Mouse (Mus musculus) cerebellum, adult 9-11 months (tissue): ENCODE data around the gene Ccdc27.

Experiments
- DNase-seq: peaks from one replicate; pipeline ENCODE4 v3.0.0; 2022

Ccdc27 gene

DNA sequence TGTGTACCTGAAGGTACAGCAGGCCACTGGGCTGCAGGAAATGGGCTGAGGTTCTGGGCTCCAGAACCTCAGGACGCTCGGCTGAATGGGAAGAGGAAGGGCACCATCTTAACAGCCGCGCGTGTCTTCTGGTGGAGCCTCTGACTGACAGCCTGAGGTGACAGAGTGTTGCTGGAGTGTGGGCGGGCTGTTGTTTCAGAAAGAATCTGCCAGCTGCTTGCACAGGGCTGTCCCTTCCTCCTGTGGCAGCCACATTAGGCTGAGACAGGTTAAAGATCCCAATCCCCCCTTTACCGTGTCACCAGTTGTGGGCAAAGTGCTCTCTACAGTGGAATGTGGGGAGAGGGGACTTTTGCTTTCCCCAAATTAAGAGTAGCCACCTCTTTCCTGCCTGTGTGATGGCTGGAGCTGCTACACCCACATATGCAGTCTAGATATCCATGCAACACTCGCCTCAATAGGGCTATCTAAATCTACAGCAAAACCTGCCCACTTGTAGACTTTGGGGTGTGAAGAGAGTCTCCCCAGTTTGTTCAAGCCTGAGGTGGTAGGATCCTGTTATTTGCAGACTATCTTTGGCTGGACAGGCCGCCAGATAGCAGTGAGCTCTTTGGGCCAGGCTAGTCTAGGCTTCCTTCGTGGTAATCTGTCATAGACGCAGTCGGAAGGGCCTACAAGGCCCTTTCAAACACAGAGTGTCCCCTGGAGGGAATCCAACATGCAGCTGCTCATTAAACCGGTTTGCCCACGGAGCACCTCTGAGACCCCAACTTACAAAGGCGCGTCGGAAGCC is 17.6 kb downstream of the Ccdc27 start:
- DNase-seq: no peak

DNA sequence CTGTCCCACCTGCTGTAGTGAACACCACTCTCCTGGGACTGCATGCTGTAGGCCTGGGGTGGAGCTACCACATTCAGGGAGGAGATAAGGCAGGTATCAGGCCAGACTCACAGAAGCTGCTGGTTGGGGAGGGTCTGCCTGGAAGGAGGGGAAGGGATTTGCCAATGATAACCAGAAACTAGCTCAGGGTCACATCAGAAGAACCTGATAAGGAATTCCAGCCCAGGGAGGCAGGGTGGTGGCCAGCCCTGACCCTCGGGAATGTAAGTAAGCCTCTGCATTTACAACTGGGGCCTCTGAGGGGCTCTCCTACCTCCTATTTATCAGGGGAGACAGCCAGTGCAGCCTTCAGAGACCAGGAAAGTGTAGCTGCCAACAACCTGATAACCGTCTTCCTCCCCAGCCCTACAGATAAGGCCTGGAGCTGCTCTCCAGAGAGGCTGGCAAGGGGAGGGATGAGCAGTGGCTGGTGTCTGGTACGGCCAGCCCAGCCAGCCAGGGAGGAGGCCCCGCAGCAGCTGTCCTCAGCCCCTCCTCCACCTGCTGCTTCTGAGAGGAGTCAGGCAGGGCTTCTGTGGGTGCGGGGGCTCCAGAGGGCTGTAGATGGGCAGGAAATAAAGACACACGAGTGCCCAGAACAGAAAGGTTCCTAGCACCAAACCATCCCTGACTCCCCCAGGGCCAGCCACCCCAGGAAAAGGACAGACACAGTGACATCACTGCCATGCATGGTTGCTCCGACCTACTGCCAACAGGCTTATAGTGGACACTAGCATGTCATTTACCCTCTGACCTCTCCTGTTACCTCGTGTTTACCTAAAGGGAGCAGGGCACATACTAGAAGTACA is 18.5 kb downstream of the Ccdc27 start:
- no peak for DNase-seq

DNA sequence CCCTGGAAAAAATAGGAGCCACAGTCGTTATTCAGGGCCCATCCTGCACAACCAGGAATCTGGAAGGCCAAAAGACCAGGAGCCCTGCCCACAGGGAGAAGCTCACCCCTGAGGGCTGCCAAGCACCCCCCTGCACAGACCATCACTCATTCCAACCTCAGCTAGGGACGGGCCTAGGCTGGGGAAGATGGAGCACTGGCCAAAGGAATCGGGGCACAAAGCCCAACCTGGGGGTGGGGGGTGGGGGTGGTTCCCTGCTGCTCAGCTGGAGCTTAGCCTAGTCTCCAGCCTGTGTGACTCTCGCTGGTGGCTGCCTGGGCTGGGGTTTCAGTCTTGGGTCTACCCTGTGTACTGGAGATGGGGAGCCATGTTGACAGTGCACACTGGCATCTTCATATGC is 19.6 kb downstream of the Ccdc27 start:
- DNase-seq: no peak

DNA sequence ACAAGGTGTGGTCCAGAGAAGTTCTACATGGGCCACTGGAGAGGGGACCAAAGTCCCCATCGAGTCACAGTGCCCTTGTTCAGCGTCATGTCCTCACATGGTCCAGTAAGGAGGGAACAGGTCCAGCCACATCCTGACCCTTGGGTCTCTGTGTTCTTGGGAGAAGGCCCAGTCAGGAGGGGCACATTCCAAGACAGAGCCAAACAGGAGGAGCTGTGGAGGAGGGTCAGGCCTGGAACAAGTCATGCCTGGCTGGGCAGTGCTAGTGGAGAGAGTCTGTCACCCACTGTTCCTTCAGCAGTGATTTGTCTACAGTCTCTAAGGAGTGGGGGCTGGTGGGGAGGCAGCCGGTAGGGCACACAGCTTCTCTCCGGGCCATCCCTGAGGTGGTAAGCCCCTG is 20.1 kb downstream of the Ccdc27 start:
- no peak for DNase-seq

DNA sequence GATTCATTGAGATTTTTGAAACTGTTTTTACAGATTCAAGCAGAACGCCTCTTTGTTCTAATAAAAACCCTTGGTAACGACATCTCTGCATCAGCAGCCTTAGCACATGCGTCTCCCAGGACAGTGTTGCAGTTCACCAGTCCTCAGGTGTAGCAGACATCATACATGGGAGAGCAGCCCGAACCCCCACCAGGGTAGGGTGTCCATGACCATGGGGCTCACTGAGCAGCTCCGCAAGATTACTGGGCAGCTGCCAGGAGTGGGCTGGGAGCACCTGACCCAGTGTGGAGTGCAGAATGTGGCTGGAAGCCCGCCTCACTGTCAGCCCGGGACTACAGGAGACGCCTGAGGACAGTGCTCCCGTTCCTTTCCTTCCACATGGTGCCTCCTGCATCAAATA is 21.0 kb downstream of the Ccdc27 start:
- no peak for DNase-seq

DNA sequence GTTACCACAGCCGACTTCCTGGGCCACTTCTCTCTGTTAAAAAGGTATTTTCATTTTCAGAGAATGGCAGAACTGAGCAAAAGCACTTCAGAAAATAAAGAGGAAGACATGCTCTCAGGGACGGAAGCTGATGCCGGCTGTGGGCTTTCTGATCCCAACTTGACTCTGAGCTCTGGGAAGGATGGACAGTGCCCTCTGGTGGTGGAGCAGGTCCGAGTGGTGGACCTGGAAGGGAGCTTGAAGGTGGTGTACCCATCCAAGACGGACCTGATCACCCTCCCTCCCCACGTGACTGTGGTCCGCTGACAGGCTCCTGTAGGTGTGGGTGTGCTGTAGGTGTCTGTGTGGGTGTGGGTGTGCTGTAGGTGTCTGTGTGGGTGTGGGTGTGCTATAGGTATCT is 22.9 kb downstream of the Ccdc27 start:
- no peak for DNase-seq

DNA sequence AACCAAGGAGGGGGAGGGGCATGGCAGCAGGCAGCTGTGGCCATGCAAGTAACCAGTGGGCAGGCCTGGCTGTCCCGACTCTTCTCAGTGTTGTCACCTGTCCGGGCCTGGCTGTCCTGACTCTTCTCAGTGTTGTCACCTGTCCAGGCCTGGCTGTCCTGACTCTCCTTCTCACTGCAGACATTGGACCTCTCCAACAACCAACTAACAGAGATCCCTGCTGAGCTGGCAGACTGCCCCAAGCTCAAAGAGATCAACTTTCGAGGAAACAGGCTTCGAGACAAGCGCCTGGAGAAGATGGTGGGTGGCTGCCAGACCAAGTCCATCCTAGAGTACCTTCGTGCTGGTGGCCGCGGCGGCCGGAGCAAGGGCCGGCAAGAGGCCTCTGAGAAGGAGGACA is 27.0 kb downstream of the Ccdc27 start:
- no peak for DNase-seq

DNA sequence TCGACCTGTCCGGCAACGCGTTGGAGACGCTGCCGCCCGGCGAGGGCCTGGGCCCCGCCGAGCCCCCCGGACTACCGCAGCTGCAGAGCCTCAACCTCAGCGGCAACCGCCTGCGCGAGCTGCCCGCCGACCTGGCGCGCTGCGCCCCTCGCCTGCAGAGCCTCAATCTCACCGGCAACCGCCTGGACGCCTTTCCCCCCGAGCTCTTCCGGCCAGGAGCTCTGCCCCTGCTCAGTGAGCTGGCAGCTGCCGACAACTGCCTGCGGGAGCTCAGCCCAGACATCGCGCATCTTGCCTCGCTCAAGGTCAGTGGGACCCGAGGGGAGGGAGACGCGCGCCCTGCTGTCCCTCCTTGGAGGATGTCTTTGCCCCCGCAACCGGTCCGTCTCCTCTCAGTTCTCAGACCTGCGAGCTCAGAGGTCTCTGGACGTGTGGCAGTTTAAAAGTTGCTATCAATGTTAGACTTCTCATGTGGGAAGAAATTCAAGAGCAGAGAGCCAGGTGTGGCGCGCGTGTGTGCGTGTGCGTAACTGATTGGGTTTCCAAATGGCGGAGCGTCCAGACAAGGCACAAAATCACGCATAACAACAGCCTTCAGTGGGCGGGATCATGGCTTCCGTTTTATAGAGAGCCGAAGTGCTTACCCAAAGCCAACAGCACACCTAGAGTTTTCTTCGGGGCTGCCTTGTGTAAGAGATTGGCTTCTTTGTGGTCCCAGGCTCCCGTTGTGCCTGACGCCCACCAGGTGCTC is 30.2 kb downstream of the Ccdc27 start:
- no peak for DNase-seq

DNA sequence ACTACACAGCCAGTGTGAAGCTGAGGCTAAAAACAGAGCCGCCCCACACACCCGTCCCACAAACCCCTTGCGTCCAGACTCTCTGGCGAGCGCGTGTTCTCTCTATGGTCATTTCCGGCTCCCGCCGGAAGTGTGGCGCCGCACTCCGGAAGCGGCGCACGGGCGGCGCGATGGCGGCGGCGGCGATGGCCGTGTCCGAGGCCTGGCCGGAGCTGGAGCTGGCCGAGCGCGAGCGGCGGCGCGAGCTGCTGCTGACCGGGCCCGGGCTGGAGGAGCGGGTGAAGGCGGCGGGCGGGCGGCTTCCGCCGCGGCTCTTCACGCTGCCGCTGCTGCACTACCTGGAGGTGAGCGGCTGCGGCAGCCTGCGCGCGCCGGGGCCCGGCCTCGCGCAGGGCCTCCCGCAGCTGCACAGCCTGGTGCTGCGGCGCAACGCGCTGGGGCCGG is 30.8 kb downstream of the Ccdc27 start, which contains the start of gene Lrrc47:
Gene Lrrc47, plus strand, starts transcription at position 86 of the 444 bp plus-strand sequence.
- peak; percentile 89 for DNase-seq

DNA sequence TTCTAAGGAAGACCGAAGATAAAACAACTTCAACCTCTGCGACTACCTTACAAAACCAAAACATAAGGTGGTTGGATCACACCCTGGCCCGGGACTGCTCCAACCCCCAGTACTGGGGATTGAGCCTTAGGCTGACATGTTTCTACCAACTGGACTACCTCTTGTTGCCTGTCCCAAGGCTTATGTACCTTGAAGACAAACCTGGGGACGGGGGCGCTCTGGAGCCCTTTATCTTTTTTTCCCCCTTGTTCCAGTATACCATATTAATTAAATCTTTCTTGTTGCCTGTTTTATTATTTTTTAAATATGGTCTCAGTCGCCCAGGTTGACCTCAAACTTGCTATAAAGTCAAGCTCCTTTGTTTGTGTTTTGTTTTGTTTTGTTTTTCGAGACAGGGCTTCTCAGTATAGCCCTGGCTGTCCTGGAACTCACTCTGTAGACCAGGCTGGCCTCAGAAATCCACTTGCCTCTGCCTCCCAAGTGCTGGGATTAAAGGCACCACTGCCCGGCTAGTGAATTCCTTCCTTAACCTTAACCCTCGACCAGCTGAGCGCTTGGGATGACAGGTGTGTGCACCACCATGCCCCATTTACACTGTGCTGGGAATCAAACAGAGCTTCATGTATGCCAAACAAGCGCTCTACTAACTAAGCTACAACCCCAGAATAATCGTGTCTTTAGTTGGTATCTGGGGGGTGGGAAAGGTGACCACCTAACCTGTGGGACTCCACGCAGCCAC is 31.4 kb downstream of the Ccdc27 start:
- no peak for DNase-seq

DNA sequence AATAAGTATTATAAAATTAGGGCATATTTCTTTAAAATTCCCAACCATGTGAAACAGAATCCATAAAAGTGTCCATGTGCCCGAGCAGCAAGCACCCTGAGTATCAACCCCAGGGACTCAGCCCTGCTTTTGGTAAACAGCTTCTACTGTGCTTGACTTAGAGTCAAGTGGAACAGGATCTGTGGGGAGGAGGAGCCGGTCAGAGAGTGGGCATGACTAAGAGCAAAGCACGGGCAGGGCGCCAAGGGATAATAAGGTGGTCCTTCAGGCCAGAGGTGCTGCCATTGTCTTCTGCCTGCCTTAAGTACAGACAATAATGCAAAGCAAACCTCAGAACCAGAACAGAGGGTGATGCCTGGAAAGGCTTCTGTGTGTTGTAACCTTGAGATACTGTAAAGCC is 34.7 kb downstream of the Ccdc27 start:
- no peak for DNase-seq

DNA sequence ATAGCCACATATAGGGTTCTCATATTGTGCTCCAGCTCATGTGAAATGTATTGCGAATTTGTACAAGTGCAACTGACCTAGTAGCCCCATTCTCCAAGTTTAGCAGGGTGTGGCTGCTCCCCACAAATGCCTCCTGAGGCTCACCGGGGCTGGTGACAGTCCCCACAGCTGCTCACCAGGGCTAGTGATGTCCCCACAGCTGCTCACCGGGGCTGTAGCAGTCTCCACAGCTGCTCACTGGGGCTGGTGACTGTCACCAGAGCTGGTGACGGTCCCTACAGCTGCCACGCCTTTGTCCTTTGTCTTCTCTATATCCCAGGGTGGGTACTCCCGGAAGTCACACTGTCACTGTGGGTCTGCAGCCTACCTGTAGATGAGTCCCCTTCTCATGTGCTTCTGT is 36.2 kb downstream of the Ccdc27 start:
- no peak for DNase-seq

DNA sequence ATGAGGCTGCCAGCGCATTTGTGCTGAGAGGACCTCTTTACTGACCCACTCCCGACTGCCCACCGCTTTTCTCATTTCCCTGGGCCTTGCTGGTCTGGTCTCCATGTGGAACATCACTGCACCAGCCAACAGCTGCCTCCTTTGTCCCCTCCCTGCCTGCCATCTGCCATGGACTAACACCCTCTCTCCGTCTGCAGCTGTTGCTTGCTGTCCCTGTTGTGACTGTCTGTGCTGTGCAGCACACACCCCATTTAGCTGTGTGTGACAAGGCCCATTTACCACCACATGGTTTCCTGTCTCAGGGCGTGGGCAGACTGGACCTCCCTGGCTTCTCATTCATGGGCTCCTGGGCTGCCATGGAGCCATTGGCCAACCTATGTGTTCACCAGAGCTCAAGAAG is 37.0 kb downstream of the Ccdc27 start:
- no peak for DNase-seq

DNA sequence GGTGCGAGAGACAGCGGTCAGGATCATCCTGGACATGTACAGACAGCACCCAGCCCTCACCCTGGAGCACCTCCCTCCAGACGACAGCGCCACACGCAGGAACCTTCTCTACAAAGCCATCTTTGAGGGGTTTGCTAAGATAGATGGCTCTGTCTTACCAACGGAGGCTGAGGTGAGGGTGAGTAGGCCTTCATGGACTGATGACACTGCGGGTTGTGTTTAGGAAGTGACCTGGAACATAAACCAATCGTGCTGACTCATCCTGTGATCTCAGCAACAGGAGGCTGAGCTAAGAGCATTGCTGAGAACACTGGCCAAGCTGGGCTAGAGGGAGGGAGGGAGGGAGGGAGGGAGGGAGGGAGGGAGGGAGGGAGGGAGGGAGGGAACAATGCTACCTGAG is 49.0 kb downstream of the Ccdc27 start:
- DNase-seq: no peak

DNA sequence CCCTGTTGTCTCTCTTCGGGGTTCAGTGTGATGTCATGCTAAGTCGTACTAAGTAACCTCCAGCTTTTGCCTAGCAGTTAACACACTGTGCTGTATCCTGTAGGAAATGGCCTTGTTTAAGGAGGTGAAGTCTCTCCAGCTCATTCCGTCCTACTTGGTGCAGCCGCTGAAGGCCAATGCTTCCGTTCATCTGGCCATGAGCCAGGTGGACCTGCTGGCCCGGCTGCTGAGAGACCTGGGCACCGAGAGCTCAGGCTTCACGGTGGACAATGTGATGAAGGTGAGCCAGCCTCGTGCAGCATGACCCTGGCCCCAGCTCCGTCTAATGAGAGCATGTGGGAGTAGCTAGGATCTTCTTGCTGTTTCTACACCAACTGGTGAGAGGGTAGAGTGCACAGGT is 49.8 kb downstream of the Ccdc27 start:
- no peak for DNase-seq

DNA sequence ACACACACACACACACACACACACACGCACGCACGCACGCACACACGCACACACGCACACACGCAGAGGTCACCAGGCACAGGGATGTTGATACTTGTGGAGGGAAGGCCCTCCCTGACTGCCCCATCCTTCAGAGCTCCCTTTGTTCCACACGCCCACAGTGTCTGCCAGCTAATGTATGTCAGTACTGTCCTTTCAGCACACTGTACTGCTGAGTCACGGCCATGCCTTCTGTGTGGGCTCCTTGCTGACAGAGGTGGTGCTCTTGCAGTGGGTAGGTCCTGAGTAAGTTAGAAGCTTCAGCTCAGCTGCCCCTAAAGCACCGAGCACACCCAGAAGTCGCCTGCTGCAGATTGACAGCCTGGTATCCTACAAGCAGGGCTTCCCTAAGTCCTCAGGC is 62.0 kb downstream of the Ccdc27 start:
- no peak for DNase-seq

DNA sequence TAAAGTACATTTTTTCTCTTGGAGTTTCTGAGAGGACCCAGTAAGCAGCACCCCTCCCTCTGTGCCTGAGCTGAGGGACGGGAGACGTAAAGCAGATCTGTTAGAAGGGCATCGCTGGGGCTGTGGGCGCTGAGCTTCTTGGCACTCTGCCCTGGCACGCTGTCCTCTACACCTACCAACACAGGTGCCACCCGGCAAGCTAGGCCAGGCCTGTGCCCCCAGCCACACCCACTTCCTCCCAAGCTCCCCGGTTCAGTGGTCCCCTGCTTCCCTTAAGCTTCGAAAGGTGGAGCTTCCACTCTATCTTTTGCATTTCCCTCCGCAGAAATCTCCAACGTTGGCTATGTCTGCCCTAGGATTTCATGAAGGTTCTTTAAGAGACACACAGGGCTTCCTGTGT is 63.2 kb downstream of the Ccdc27 start:
- no peak for DNase-seq
